In the genomic region with DNA sequence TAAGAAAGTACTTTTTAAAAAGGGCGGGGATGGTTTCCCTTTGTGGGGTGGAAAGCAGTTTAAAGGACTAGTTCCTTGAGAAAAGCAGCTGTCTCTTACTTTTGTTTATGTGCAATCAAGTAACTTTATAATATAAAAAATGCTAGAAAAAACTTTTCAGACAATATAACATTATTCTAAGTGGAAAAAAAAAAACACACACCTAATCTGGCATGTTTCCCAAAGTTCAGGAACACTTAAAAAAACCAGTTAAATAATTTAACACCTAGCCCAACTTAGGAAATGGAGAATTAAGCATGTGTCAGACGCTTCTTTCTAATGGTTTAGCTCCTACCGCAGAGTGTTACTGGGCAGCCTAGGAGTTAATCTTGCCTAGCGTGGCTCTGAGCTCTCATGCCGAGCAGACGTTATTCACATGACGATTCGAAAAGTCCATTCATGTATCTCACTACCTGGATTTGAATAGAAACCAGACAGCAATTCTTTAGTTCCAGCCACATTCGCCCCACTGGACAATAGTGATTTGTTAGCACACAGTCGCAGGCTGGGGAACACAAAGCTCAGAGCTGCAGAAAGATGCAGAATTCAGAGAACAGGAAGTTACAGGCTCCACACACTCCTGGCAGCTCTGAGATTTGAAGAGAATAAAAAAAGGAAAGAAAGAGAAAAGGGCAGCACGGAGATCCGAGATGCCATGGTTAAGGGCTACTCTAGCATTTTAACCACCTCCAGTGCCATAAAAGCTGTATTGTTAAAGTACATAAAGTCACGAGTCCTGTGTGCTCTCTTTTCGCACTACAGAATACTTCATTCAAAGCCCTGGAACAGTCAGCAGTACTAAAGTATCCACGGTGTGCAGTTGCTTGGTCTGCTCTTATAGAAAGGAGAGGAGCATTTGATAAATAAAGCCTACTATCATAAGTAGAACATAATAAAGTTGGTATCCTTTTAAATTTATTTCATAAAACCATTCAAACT, we compare ENCODE assay signal across 8 mouse cellular contexts.
DNase-seq lines count a peak whose midpoint lies in the region; ATAC-seq lines count a peak whose summit lies in the region.

No protein-coding gene starts in this region.

- no peaks in the 10 kb centered on the region for H3K9me3 ChIP-seq in forebrain, embryonic 12.5 days
- H3K9me3 ChIP-seq in hindbrain, embryonic 13.5 days = no peaks in the 10 kb centered on the region

- no peaks in the 10 kb centered on the region for H3K27me3 ChIP-seq in forebrain, embryonic 12.5 days
- no peaks in the 10 kb centered on the region for H3K27me3 ChIP-seq in hindbrain, embryonic 13.5 days

- peak overlapping the region; percentile 49 for H3K4me3 ChIP-seq in forebrain, embryonic 12.5 days (replicated peaks)
- peak overlapping the region; percentile 59 for H3K4me3 ChIP-seq in hindbrain, embryonic 13.5 days

- DNase-seq in adrenal gland, adult 8-10 months = peak; percentile 11
- DNase-seq in left cerebral cortex, postnatal 10 days (ENCODE audit: extremely low spot score in 1 of 2, low spot score in 2 of 2) = peak; percentile 8 to 22
- DNase-seq in right cerebral cortex, postnatal 14 days = peak; percentile 6
- no peak for DNase-seq in urinary bladder, adult 18-20 months (ENCODE audit: low spot score in 2 of 2)

- intact Hi-C loops in left cerebral cortex, postnatal 10 days (cut with DNase I) = no loop called here

- H3K36me3 ChIP-seq in forebrain, embryonic 12.5 days (replicated peaks) = 0 out of 2 replicates have a peak, but pooled peaks cover 6% of the 10 kb centered on the region
- no peaks in the 10 kb centered on the region for H3K36me3 ChIP-seq in hindbrain, embryonic 13.5 days

- WGBS in forebrain, embryonic 12.5 days = under 1% methylated on average over 15 of the region's 15 CpGs
- WGBS in hindbrain, embryonic 13.5 days = 3% methylated on average over 15 of the region's 15 CpGs

- ATAC-seq in CD4-positive, CD25-positive, alpha-beta regulatory T cell, adult 4 months = peak; percentile 38
- peak; percentile 57; the same call in 1 of the 2 replicates for ATAC-seq in forebrain, embryonic 12.5 days (ENCODE audit: low FRiP score)
- ATAC-seq in hindbrain, embryonic 13.5 days (ENCODE audit: low FRiP score) = peak; percentile 54
- ATAC-seq in megakaryocyte progenitor cell, adult 5-6 weeks (replicated peaks; ENCODE audit: poor library complexity) = peak; percentile 15; the same call in 1 of the 2 replicates

- H3K9ac ChIP-seq in forebrain, embryonic 12.5 days = peak overlapping the region; percentile 64
- peak overlapping the region; percentile 72 for H3K9ac ChIP-seq in hindbrain, embryonic 13.5 days

- H3K4me2 ChIP-seq in forebrain, embryonic 12.5 days = peak overlapping the region; percentile 62
- peak overlapping the region; percentile 62 for H3K4me2 ChIP-seq in hindbrain, embryonic 13.5 days

- peaks cover 16% of the 10 kb centered on the region; the same call in 1 of the 2 replicates for H3K4me1 ChIP-seq in forebrain, embryonic 12.5 days
- peaks cover 13% of the 10 kb centered on the region for H3K4me1 ChIP-seq in hindbrain, embryonic 13.5 days (replicated peaks)

- H3K27ac ChIP-seq in forebrain, embryonic 12.5 days = peak overlapping the region; percentile 96
- peak overlapping the region; percentile 89 for H3K27ac ChIP-seq in hindbrain, embryonic 13.5 days

Comparison
In these comparisons a context has a peak if more than half of its experiments do, and no peak if none do; other contexts are left out.
1. DNase-seq: peak in adrenal gland, adult 8-10 months (single experiment), left cerebral cortex, postnatal 10 days (2 of 2) and right cerebral cortex, postnatal 14 days (single experiment); none in urinary bladder, adult 18-20 months (0 of 2).
2. Peak in every context shown above with its lines, with median percentiles within 50 percentile points of each other: ATAC-seq.